Mouse (Mus musculus) forebrain, embryonic 10.5 days (tissue): ENCODE results near the gene Gpr146. TPM values are rescaled to one million over a fixed set of nuclear protein-coding genes. Genes with fewer than 3 reads are reported as not detected.

ENCODE experiments used
- microRNA counts: library from miRNA; unstranded; fragments of <30 nt; microRNA quantifications from one replicate; lab custom pipeline; 2017
- microRNA-seq: library from miRNA; unstranded; fragments of <30 nt; microRNA quantifications from one replicate; pipeline ENCODE4, GENCODE M21; 2017
- polyA plus RNA-seq: library from polyadenylated mRNA; unstranded; fragments of >200 nt; fragmentation: Nextera tagmentation; extraction: Ambion mirVana; gene quantifications from 2 replicates; pipeline ENCODE4 v1.2.1, GENCODE M21; 2016

Gene Gpr146
- polyA plus RNA-seq, 1 experiment from 2014 or later = 1.6 TPM

MicroRNAs within 50 kb of the gene (microRNA counts, 519-probe panel; counts per million panel counts)
- 341 counts per million, percentile 65 among the panel's probes with 10 or more counts for microRNA mmu-miR-339-3p (lab: Ali Mortazavi, UCI)
- 341 counts per million, percentile 65 among the panel's probes with 10 or more counts for microRNA mmu-miR-339-5p (lab: Ali Mortazavi, UCI)

Small RNA genes within 50 kb of the gene (microRNA-seq; reads per million reads assigned to microRNA genes)
- 795 reads per million, percentile 72 among the genes with 10 or more reads in this experiment for gene Mir339

Other genes starting within 250 kb of the Gpr146 start
- gene Prkar1b, start 227.7 kb upstream of the Gpr146 start, polyA plus RNA-seq = 3.3 and 5.1 TPM in 2 replicates
- gene Dnaaf5, start 227.5 kb upstream of the Gpr146 start, polyA plus RNA-seq = 8.0 and 9.9 TPM in 2 replicates
- gene Sun1, start 177.1 kb upstream of the Gpr146 start, polyA plus RNA-seq = 52.9 and 53.8 TPM in 2 replicates
- gene Get4, start 125.4 kb upstream of the Gpr146 start, polyA plus RNA-seq = 187 and 188 TPM in 2 replicates
- gene Adap1, start 52.1 kb upstream of the Gpr146 start, polyA plus RNA-seq = 0.27 and 0.49 TPM in 2 replicates
- 119 and 120 TPM in 2 replicates for gene Cox19, start 26.3 kb upstream of the Gpr146 start, polyA plus RNA-seq
- not detected in 2 replicates for gene Cyp2w1, start 25.1 kb upstream of the Gpr146 start, polyA plus RNA-seq
- gene C130050O18Rik, start 27.6 kb downstream of the Gpr146 start, polyA plus RNA-seq = 0.15 and 0.34 TPM in 2 replicates
- gene Gper1, start 45.5 kb downstream of the Gpr146 start, polyA plus RNA-seq = 0.44 and 0.50 TPM in 2 replicates
- 69.4 and 70.5 TPM in 2 replicates for gene 3110082I17Rik, start 82.8 kb downstream of the Gpr146 start, polyA plus RNA-seq
- 9.6 and 10.2 TPM in 2 replicates for gene Zfand2a, start 106.9 kb downstream of the Gpr146 start, polyA plus RNA-seq
- gene Uncx, start 165.8 kb downstream of the Gpr146 start, polyA plus RNA-seq = 7.7 and 9.4 TPM in 2 replicates